Mouse (Mus musculus) CD4-positive naive resting alpha-beta T cell, adult 76 days (primary cell): Measurements from ENCODE around the gene Bcl2l1. TPM values are rescaled to one million over a fixed set of nuclear protein-coding genes. Genes with fewer than 3 reads are reported as not detected.

ENCODE experiments used
- total RNA-seq: library from RNA; stranded (reverse); gene quantifications from one replicate; pipeline ENCODE4 v1.2.4, GENCODE M21; 2023

Bcl2l1 gene
- total RNA-seq = 19.9 TPM

GRCm38 (mm10) chr2:152831019-152831878 is at the start of gene Bcl2l1:
Bcl2l1 (minus strand) TSS chr2:152831728.

GRCm38 (mm10) chr2:152847815-152848302 is 16.3 kb upstream of the Bcl2l1 start, which contains the start of gene Tpx2:
Tpx2 (plus strand) TSS chr2:152847964.

GRCm38 (mm10) chr2:152753944-152754711 is 77.4 kb downstream of the Bcl2l1 start, which contains the start of gene Cox4i2:
Cox4i2 (plus strand) TSS chr2:152754173.

GRCm38 (mm10) chr2:152736090-152736601 is 95.4 kb downstream of the Bcl2l1 start, which contains the start of gene Id1:
Id1 (plus strand) TSS chr2:152736251.

Other genes with a start within 250 kb of the Bcl2l1 start
- gene Defb45, start 232.3 kb downstream of the Bcl2l1 start, total RNA-seq = not detected
- gene Defb36, start 227.4 kb downstream of the Bcl2l1 start, total RNA-seq = not detected
- gene Defb25, start 208.7 kb downstream of the Bcl2l1 start, total RNA-seq = not detected
- gene Rem1, start 204.8 kb downstream of the Bcl2l1 start, total RNA-seq = 0.35 TPM
- 137 TPM for gene H13, start 162.3 kb downstream of the Bcl2l1 start, total RNA-seq
- 24.8 TPM for gene Mcts2, start 144.7 kb downstream of the Bcl2l1 start, total RNA-seq
- gene Id1, start 95.5 kb downstream of the Bcl2l1 start, total RNA-seq = 2.6 TPM
- not detected for gene Cox4i2, start 77.6 kb downstream of the Bcl2l1 start, total RNA-seq
- 0.73 TPM for gene Tpx2, start 16.2 kb upstream of the Bcl2l1 start, total RNA-seq
- gene Mylk2, start 79.6 kb upstream of the Bcl2l1 start, total RNA-seq = not detected
- gene Foxs1, start 101.5 kb upstream of the Bcl2l1 start, total RNA-seq = not detected
- not detected for gene Dusp15, start 120.0 kb upstream of the Bcl2l1 start, total RNA-seq
- not detected for gene Ttll9, start 130.8 kb upstream of the Bcl2l1 start, total RNA-seq
- gene Pdrg1, start 183.7 kb upstream of the Bcl2l1 start, total RNA-seq = 69.3 TPM
- not detected for gene Xkr7, start 200.1 kb upstream of the Bcl2l1 start, total RNA-seq
- gene Ccm2l, start 234.2 kb upstream of the Bcl2l1 start, total RNA-seq = not detected